Mouse (Mus musculus) ES-E14 (cell line): Measurements from ENCODE around the gene Unc79.

Experiments used
- HCFC1 ChIP-seq: IDR thresholded peaks from 2 replicates; pipeline ENCODE4 v1.6.1; 2012; ENCODE audit warnings: low read length, inconsistent platforms, borderline replicate concordance; ENCODE audit not compliant: insufficient read depth
- MAFK ChIP-seq: IDR thresholded peaks from 2 replicates; pipeline ENCODE4 v1.6.1; 2014; ENCODE audit warnings: mild to moderate bottlenecking, low read depth, low read length, inconsistent platforms; ENCODE audit not compliant: insufficient read depth

DNA sequence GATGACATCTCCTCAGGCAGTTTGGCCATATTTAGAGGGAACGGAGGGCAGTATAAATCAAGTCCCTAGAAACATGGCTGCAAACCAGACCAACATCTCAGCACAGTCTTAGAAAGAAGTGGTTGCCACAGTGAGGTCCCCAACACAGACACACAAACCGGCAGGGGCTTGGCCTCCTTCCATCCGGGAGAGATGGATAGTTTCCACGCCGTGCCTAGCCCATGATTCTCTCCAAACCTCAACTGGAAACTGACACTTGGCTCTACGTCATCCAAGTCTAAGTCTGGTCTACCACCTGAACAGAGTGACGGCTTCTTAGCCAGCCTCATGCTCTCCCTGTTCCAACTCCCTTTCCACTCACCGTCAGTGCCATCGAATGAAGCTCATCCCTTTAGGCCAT, 275.0 kb downstream of the Unc79 start:
- no peak for TF ChIP-seq HCFC1
- no peak for TF ChIP-seq MAFK
